Mouse (Mus musculus): Measurements from ENCODE around the gene Mc1r.

Mc1r gene

DNA sequence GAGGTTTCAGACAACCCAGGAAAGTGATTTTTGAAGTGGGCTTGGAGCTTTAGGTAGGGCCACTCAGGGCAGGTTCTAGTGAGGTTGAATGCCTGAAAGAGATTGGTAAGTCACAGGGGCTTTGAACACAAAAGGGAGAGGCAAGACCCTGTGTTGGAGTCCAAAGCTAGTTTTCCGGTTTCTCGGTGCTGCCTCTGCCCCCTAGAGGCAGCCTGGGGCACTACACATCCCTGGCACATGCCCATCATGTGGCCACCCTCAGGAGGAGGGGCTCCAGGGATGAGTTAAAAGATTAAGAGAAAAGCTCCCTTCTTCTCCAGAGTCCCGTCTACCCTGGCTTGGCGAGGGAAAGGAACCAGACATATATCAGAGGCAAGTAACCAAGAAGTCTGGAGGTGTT lies at the start of gene Mc1r:
TSS of gene Mc1r (plus strand) at position 322 of the 400 bp plus-strand sequence.
- DNase-seq (ENCODE audit: low spot score in 2 of 2): peak in 1 of 2 experiments; percentile 49

DNA sequence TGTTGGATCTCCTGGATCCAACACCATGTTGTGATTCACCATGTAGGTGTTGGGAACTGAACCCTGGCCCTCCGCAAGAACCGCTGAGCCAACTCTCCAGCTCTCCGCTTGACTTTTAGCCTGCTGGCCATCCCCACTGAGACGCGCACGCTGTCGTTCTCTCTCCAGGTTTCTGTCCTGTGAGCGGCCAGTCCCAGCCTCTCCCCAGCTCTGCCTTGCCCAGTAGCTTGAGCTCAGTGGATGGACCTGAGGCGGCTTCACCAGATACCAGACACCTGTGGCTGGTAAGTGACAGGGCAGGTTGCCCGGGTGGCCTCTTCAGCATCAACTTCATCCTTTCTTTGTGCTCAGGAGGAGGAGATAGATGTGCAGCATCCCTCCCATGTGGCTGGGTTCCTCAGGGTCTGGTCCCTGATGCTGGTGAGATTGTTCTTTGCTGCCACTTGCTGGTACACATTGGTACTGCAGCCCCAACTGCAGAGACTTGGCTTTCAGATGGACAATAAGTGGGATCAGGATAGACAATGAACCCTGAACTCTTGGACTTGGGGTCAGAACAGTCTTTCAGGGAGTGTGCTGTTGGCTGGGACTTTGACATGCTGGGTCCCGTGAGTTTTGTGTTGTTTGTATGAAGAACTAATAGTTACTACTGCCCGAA lies 45.7 kb upstream of the Mc1r start:
- DNase-seq (ENCODE audit: low spot score in 2 of 2): peak; percentile 56 to 74

DNA sequence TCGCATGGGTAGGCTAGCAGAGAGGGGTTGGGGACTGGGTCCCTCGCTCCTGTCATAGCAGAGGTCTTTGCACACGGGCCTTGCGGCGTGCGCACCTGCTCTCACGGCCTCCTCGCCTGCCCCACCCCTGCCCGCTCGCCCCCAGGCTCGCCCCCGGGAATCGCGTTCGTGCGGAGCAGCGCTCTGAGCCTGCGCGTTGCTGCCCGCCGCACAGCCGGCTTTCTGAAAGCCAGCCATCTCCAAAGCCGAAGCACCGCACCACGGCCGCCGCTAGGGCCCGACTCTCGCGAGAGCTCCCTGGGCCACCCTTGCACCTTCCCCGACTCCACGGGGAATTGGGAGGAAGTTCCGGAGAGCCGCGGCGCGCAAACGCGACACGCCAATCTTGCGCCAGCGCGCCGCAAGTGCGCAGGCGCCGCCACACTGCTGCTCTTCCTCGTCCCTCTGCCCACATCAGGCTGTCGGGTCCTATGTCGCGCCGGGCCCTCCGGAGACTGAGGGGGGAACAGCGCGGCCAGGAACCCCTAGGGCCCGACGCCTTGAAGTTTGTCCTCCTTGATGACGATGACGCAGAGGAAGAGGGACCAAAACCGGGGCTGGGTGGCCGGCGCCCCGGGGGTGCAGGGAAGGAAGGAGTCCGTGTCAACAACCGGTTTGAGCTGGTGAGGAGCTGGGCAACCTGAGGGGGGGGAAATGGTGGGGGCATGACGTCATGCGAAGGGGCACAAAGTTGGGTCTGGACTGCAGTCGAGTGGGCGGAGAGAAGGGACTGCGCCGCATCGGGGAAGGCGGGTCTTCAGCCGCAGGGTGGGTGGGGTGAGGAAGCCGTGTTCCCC lies 33.3 kb upstream of the Mc1r start, which contains the start of gene Tcf25:
TSS of gene Tcf25 (plus strand) at position 351 of the 836 bp plus-strand sequence.
- DNase-seq (ENCODE audit: low spot score in 2 of 2): peak; percentile 89 to 92

DNA sequence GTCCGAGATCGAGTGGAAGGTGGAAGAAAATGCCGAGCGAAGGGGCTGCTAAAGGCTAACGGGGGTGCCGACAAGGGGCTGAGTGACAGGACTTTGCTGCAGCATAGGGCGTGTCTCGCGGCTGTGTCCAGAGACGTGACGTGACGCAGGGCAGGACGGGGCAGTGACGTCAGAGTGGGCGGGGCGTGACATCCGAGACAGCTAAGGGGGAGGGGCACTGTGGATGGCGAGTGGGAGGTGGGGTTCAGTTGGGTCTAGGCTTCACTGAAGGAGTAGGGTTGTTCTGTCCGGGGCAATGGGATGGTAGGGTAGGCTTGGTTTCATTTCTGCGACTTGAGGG lies 32.7 kb upstream of the Mc1r start:
- DNase-seq (ENCODE audit: low spot score in 2 of 2): peak; percentile 88 to 91

DNA sequence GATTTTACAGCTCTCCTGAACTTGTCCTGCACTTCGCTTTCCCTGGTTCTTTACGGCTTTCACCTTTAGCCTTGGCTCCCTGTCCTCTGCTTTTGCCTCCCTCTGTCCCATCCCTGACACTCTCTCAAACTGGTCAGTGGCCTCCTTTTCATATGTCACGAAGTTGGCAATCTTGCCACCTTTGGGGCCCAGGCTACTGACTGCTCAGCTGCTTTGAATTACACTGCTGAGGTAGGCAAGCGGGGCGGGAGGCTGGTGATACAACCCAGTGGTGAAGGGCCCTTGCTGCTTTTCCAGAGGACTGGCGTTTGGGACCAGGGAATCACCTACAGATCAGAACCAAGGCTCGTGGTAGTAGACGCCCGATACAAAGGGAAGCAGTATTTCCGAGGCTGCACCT lies 31.2 kb upstream of the Mc1r start:
- DNase-seq (ENCODE audit: low spot score in 2 of 2): no peak

DNA sequence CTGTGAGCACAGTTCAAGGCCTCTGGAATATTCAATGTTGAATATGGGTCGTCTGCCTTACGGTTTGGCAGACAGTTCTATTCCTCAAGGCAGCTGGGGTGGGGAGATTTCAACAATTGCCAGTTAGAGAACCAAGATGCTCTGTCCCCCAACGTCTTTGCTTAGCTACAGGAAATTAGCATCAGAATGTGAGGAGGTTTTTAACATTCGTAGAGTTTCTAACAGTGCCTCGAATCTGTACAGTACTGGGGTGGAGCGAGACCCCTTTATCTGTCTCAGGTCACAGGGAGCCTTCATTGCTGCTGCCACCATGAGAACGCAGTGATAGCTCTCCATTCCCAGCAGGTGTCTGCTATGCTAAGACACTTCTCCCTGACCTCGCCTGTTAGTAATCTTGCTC lies 30.8 kb upstream of the Mc1r start:
- DNase-seq (ENCODE audit: low spot score in 2 of 2): no peak

DNA sequence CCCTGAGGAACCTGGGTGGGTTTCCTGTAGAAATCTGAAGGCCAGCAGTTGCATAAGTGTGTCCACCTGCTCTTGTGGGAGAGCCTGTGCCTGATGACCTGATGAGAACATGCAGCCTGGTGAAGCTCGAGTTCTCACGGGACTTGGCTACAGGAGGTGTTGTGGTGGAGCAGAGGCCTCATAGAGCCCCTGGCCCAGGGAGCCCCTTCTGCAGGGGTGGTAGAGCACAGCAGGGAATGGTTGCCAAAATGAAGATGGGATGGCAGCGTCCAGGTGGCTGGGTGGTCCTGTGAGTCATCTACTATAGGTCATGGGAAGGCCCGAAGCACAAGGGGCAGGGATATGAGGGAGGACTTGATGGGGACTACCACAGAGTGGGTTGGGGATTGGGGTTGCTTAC lies 25.2 kb upstream of the Mc1r start:
- DNase-seq (ENCODE audit: low spot score in 2 of 2): no peak

DNA sequence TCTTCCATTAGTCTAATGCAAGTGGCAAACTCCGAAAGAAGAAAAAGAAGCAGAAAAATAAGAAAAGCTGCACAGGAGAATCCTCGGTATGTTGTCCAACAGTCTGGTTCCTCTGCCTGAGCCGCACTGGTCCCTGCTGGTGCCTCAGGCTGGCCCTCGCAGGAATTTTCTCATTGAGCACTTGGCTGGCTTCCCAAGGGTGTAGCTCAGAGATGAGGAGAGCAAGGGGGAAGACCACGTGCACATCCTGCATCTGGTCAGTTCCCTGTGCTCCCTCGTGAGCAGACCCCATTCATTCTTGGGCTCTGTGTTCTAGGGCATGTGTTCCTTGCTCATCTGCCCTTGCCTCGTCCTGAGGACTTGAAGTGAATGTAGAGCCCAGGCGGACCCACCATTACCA lies 24.4 kb upstream of the Mc1r start:
- DNase-seq (ENCODE audit: low spot score in 2 of 2): no peak

DNA sequence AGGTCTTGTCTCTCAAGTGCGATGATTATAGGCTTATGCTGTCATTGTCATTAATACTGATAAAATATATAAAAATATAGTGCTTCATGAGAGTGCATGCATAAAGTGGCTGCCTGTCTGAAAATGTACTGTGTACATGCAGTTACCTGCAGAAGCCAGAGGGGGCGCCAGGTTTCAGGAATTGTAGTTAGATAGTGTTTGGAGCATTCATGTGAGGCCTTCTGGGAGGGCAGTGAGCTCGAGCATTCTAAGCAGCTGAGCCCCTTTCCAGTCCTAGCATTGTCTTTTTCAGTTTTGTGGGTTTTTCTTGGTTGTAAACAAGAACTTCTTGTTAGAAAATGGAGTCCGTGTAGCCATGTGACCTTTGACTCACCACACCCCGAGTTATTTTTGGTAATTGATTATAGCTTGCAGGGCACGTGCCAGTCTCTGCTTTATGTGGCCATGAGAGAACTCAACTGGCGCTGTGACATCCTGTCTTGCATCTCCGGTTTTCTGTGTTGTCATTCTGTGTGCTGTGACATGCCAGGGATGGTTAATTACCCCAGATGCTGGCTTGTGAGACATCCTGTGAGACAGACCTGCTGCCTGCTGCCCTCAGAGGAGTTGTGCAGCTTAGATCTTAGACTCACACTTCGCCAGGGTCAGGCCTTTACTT lies 21.9 kb upstream of the Mc1r start:
- no peak for DNase-seq (ENCODE audit: low spot score in 2 of 2)

DNA sequence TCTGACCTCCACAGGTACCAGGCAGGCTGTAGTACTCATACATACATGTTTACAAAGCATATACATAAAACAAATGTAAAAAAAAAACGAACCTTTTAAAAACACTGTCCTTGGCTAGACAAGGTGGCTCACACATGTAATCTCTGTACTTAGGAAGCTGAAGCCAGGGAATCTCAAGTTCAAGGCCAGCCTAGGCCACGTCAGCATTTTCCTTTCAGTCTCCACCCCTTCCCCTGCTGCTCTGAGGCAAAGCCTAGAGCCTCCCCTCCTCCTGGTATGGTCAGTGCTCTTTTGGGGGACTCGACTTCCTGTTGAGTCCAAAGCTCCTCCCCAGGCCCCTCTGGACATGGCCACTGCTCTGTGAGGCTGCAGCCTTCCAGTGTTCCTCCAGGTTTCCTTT lies 19.9 kb upstream of the Mc1r start:
- DNase-seq (ENCODE audit: low spot score in 2 of 2): no peak

DNA sequence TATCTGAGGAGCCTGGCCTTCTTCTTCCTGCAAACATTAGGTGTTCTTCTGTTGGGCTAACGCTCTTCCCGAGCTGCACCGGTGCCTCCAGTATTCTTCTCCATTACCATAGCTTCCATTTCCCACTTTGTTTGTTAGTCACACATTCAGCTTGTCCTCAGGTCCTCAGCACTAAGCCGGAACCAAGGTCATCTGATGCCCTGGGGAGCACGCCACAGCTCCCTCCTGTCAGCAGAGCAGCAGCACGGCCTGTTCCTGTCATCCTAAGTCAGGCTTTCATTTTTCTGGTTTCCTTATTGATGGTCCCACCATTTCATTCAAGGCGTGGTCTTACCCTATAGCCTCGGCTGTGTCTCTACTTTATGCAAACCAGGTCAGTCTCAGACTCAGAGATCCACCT lies 19.1 kb upstream of the Mc1r start:
- DNase-seq (ENCODE audit: low spot score in 2 of 2): no peak

DNA sequence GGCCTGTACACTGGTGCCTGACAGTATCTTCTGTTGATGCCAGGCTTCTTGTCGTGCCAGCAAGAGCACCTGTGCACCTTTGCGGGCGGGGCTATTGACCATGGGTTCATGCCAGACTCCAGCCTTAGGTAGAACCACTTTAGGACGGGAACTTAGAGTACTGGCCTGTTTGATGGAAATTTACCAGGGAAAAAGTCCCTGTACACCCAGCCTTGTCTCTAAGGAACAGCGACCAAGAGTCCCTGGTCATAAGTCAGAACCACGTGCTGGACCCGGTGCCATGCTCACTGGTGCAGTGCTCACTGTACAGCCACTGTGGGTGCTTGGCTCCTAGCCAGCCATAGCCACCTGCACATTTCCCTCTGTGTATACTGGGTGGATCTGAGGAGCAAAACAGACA lies 17.9 kb upstream of the Mc1r start:
- DNase-seq (ENCODE audit: low spot score in 2 of 2): no peak

DNA sequence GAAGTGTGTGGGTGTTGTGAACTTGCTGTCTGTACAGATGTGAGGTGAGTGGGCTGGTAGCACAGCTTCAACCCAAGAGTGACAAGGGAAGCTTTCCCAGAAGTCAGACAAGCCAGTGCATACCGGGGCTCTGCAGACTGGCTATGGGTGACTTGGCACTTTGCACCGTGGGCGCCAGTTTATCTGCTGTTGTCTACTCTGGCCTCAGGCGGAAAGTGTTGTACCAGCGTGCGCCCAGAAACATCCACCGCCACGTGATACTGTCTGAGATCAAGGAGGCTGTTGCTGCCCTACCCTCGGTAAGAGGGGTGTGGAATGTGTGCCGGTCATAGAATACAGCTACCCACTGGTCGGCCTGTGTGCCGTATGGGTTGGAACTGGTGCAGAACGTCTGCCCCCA lies 8.6 kb upstream of the Mc1r start:
- no peak for DNase-seq (ENCODE audit: low spot score in 2 of 2)

DNA sequence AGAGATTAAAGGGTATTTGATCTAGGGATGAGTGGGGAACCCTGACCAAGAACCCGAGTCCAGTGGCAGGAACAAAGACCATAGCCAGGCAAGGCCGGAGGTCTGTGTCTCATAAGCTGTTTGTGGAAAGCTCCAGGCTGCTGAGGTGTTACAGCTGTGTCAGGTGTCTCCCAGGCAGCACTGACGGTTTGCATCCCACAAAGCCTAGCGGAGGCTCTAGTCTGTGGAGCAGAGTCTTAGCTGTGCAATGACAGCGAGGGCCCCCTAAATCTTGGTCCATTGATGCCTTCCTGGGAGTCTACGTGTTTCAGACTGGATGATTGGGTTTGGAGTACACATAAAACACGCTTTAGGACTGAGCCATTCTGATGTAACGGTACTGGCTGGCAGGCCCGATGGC lies 5.0 kb upstream of the Mc1r start:
- no peak for DNase-seq (ENCODE audit: low spot score in 2 of 2)

DNA sequence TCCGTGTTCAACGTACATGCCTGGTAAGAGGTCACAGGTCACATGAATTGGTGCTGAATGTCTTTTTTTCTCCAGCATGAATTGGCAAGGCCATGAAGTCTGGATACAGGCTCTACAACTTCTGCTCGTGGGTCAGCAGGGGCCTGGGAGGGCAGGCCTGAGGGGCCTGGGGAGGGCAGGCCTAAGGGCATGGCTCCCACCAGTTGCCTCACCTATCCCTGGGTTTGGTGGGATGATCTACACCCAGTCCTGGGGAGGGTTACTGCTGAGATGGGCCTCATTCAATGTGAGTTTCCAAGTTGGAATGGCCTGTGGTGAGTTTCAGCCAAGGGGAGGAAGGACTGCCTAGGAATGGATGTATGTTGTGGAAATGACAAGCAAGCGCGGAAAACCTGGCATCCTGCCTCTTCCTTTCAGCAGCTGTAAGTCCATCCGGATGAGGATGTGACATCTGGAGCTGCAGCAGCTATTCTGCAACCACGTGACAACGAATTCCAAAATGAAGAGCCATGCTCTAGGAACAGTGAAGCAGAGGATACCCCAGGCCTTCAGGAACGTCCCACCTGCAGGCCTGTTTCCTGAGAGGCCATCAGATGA lies 4.1 kb upstream of the Mc1r start:
- DNase-seq (ENCODE audit: low spot score in 2 of 2): no peak

DNA sequence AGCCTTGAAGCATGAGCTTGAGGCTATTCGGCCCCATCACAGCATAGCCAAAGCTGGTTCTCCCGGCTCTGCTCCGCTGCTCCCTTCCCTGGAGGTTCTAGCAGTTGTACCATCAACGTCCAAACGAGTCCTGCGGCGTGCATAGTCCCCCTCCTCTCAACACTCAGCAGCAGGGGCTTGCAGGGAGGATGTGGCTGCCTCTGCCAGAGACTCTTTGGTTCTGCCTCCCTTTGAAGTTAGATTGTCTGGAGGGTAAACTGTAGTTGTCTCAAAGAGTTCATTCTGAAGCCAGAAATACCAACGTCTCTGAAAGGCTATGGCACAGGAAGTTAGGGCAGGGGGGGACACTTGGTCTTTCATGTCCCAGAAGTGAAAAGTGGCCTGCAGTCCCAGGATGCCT lies 2.4 kb upstream of the Mc1r start:
- DNase-seq (ENCODE audit: low spot score in 2 of 2): no peak

DNA sequence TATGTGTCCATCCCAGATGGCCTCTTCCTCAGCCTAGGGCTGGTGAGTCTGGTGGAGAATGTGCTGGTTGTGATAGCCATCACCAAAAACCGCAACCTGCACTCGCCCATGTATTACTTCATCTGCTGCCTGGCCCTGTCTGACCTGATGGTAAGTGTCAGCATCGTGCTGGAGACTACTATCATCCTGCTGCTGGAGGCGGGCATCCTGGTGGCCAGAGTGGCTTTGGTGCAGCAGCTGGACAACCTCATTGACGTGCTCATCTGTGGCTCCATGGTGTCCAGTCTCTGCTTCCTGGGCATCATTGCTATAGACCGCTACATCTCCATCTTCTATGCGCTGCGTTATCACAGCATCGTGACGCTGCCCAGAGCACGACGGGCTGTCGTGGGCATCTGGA lies 705 bp downstream of the Mc1r start:
- DNase-seq (ENCODE audit: low spot score in 2 of 2): no peak

DNA sequence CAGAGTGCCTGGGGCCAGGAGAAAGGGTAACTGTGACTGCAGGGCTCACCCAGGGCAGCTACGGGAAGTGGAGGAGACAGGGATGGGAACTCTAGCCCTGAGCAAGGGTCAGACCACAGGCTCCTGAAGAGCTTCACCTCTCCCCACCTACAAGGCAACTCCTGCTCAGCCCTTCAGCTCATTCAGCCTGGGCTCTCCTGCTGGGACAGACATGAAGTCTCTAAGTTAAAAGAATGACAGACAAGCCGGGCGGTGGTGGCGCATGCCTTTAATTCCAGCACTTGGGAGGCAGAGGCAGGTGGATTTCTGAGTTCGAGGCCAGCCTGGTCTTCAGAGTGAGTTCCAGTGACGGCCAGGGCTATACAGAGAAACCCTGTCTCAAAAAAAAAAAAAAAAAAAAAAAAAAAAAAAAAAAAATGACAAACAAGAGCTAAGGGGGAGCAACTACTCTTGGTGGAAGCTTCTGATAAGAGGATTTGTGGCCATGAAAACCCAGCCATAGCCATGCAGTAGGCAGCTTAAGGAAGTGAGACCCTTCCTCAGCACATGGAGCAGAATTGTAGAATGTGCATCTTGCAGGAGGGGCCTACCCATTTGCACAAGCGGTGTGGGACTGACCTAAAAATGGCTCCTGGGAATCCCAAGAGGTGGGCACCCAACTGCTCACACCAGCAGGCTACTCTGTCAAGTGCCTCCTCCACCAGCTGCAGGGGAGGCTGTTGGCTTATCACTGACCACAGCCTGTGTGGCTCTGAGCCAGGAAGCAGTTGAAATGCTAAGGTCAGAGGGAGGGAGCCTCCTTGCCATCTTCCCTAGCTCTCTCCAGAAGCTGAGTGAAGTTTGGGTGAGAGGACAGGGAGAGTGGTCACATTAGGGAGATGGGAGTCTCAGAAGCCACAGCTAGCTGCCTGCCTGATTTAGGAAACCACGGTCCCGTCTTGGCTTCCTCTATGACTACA lies 2.0 kb downstream of the Mc1r start:
- no peak for DNase-seq (ENCODE audit: low spot score in 2 of 2)

DNA sequence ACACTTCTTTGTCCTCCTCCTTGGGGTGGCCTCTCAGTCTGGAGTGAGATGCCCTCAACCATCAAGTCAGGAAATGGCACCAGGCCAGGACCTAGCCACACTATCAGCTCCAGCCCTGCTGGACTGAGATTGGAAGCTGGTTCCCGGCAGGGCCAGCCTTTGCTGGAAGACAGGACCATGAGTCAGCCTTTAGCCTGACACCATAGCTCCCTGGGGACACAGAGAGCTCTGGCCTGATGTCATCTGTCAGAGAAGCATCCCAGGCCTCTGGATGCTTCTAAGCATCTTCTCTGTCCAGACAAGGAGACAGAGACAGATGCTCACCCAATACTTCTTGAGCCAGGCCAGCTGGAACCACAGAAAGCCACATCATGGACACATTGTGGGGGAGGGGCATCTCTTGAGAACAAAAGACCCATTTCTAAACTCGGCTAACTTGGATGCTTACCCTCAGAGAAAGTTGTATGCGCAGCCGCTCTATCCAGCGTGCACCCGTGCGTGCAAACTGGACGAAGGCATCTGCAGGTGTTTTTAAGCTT lies 3.2 kb downstream of the Mc1r start:
- no peak for DNase-seq (ENCODE audit: low spot score in 2 of 2)

DNA sequence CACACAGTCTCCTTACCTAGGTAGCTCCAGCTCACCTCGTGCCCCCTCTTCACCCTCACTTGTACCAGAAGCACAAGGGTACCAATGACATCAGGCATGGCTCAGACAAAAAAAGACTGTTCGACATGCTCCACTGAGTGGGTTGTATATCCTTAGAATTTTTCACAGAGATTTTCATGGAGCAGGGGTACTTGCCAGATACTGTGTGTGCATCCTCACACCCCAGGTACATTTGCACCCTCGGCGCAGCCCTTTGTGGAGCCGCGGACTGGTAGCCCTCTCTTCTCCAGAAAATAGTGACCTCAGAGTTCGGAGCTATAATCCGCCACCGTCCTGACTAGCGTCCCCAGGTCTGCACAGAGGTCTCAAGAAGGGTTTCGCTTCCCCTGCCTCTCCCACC lies 3.9 kb downstream of the Mc1r start:
- no peak for DNase-seq (ENCODE audit: low spot score in 2 of 2)

DNA sequence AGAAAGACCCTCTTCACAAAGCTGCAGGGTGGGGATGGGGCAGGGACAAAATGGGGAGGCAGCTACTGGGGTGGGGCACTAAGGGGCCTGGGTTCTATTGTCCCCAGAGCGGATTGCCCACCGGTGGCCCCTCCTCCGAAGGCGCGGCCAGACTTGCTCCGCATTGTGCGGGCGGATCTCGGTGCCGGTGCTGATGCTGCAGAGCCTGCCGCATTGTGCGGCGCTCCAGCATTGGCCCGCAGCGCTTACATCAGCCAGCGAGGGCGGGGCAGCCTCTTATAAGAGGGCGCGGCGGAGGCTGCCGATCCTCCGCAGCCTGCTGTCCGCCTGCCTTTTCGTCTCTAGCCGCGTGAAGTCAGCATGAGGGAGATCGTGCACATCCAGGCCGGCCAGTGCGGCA lies 4.3 kb downstream of the Mc1r start, which contains the start of gene Tubb3:
TSS of gene Tubb3 (plus strand) at position 179 of the 400 bp plus-strand sequence.
- no peak for DNase-seq (ENCODE audit: low spot score in 2 of 2)
